Mouse (Mus musculus): ENCODE measurements around the gene Scn11a. TPM values are rescaled to one million over a fixed set of nuclear protein-coding genes. Genes with fewer than 3 reads are reported as not detected.
A peak's percentile ranks its signal among the peaks of the same experiment; 100 is the strongest.

The Scn11a gene
- polyA plus RNA-seq, 1 experiment = 0.03 TPM

- 89% methylated on average over 11 of the region's 11 CpGs for WGBS
- no peak for DNase-seq
- H3K36me3 ChIP-seq (ENCODE audit: control insufficient read depth, insufficient read depth, low read length) = no peaks in the 10 kb centered on the region
Observed at GRCm38 (mm10) chr9:119728412-119729097, 96.7 kb downstream of the Scn11a start.

GRCm38 (mm10) chr9:119726990-119727389 lies 98.3 kb downstream of the Scn11a start:
- no peaks in the 10 kb centered on the region for H3K36me3 ChIP-seq (ENCODE audit: control insufficient read depth, insufficient read depth, low read length)
- 89% methylated on average over 4 of the region's 4 CpGs for WGBS
- H3K27ac ChIP-seq (ENCODE audit: insufficient read depth, low read depth, low read length) = no peak overlapping the region
- no peaks in the 10 kb centered on the region for H3K4me1 ChIP-seq (ENCODE audit: control insufficient read depth, insufficient read depth, low read length)
- DNase-seq = no peak
- H3K27me3 ChIP-seq (replicated peaks; ENCODE audit: control insufficient read depth, insufficient read depth, low read length) = no peaks in the 10 kb centered on the region
- no peak overlapping the region for H3K4me3 ChIP-seq (ENCODE audit: insufficient read depth, low read depth, low read length)
- TF ChIP-seq CTCF (conservative IDR thresholded peaks at IDR 0.05; ENCODE audit: insufficient read depth, insufficient read length, low read depth, low read length) = no peak
- no peak for TF ChIP-seq POLR2A (IDR thresholded peaks at IDR 0.05; ENCODE audit: low read depth, low read length)

More at GRCm38 (mm10) chr9:119728412-119729097, 96.7 kb downstream of the Scn11a start:
- H3K4me3 ChIP-seq (ENCODE audit: insufficient read depth, low read depth, low read length) = no peak overlapping the region
- H3K27me3 ChIP-seq (replicated peaks; ENCODE audit: control insufficient read depth, insufficient read depth, low read length) = no peaks in the 10 kb centered on the region
- H3K27ac ChIP-seq (ENCODE audit: insufficient read depth, low read depth, low read length) = no peak overlapping the region
- TF ChIP-seq POLR2A (IDR thresholded peaks at IDR 0.05; ENCODE audit: low read depth, low read length) = no peak
- TF ChIP-seq CTCF (conservative IDR thresholded peaks at IDR 0.05; ENCODE audit: insufficient read depth, insufficient read length, low read depth, low read length) = no peak
- H3K4me1 ChIP-seq (ENCODE audit: control insufficient read depth, insufficient read depth, low read length) = no peaks in the 10 kb centered on the region

DNA sequence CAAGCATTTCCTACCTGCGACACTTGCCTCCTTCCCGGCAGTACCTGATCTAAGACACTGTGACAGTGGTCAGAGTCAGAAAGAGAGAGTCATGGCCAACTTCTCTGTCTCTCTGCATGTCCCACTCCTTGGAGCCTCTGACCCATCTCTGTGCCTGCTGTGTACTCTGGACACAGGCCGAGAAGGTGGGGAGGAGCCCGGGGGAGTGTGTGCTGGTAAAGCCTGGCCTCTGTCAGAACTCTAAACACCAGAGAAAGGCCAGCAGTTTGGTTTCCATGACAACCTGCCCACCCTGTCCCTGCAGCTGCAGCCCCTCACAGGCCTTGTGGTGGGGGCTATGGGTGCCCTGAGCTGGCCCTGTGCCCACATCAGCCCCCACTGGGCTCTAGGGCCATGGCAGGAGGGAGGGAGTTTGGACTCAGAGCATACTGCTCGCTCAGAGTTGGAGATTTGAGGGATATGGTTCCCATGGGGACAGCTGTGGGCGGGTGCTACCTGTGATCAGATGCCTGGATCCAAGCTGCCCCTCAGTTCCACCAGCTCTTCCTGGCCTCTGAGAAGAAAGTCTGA lies 99.9 kb downstream of the Scn11a start:
- Histone ChIP-seq H3K36me3 (ENCODE audit: control insufficient read depth, insufficient read depth, low read length) (no peaks in the 10 kb centered on the region), H3K27ac (ENCODE audit: insufficient read depth, low read depth, low read length) (no peak overlapping the region), H3K27me3 (replicated peaks; ENCODE audit: control insufficient read depth, insufficient read depth, low read length) (no peaks in the 10 kb centered on the region), H3K4me1 (ENCODE audit: control insufficient read depth, insufficient read depth, low read length) (no peaks in the 10 kb centered on the region), H3K4me3 (ENCODE audit: insufficient read depth, low read depth, low read length) (no peak overlapping the region)
- no peak for TF ChIP-seq POLR2A (IDR thresholded peaks at IDR 0.05; ENCODE audit: low read depth, low read length)
- no peak for TF ChIP-seq CTCF (conservative IDR thresholded peaks at IDR 0.05; ENCODE audit: insufficient read depth, insufficient read length, low read depth, low read length)
- no peak for DNase-seq
- 50% methylated on average over 6 of the region's 6 CpGs for WGBS

GRCm38 (mm10) chr9:119719222-119719621 lies 106.0 kb downstream of the Scn11a start, which contains the start of gene Scn10a:
Gene Scn10a (minus strand): TSS chr9:119719322.
- Histone ChIP-seq H3K4me1 (ENCODE audit: control insufficient read depth, insufficient read depth, low read length) (no peaks in the 10 kb centered on the region), H3K4me3 (ENCODE audit: insufficient read depth, low read depth, low read length) (no peak within 1 kb of the TSS), H3K27ac (ENCODE audit: insufficient read depth, low read depth, low read length) (no peak within 1 kb of the TSS), H3K27me3 (replicated peaks; ENCODE audit: control insufficient read depth, insufficient read depth, low read length) (no peaks in the 10 kb centered on the region), H3K36me3 (ENCODE audit: control insufficient read depth, insufficient read depth, low read length) (no peaks in the 10 kb centered on the region)
- TF ChIP-seq CTCF (conservative IDR thresholded peaks at IDR 0.05; ENCODE audit: insufficient read depth, insufficient read length, low read depth, low read length) (no peak), POLR2A (IDR thresholded peaks at IDR 0.05; ENCODE audit: low read depth, low read length) (no peak)
- DNase-seq = no peak
- WGBS = 76% methylated on average over 11 of the region's 11 CpGs

- Histone ChIP-seq H3K36me3 (ENCODE audit: control insufficient read depth, insufficient read depth, low read length) (no peaks in the 10 kb centered on the region), H3K4me3 (ENCODE audit: insufficient read depth, low read depth, low read length) (no peak overlapping the region), H3K27me3 (replicated peaks; ENCODE audit: control insufficient read depth, insufficient read depth, low read length) (no peaks in the 10 kb centered on the region), H3K27ac (ENCODE audit: insufficient read depth, low read depth, low read length) (no peak overlapping the region), H3K4me1 (ENCODE audit: control insufficient read depth, insufficient read depth, low read length) (no peaks in the 10 kb centered on the region)
- peak; percentile 38 for DNase-seq
- WGBS = 11% methylated on average over 6 of the region's 6 CpGs
- TF ChIP-seq POLR2A (IDR thresholded peaks at IDR 0.05; ENCODE audit: low read depth, low read length) = no peak
- TF ChIP-seq CTCF (conservative IDR thresholded peaks at IDR 0.05; ENCODE audit: insufficient read depth, insufficient read length, low read depth, low read length) = no peak
Observed at GRCm38 (mm10) chr9:119706700-119707099, 118.6 kb downstream of the Scn11a start.

Other genes starting within 250 kb of the Scn11a start
- gene Scn5a, start 246.4 kb downstream of the Scn11a start, polyA plus RNA-seq (2012; rRNA removed) = 0.72 and 1.0 TPM in 2 replicates
- gene Scn10a, start 106.1 kb downstream of the Scn11a start, polyA plus RNA-seq (2012; rRNA removed) = not detected in 2 replicates
- gene Wdr48, start 69.4 kb upstream of the Scn11a start, polyA plus RNA-seq (2012; rRNA removed) = 27.3 and 32.2 TPM in 2 replicates
- gene Gorasp1, start 112.1 kb upstream of the Scn11a start, polyA plus RNA-seq (2012; rRNA removed) = 17.8 and 20.7 TPM in 2 replicates
- gene Ttc21a, start 112.2 kb upstream of the Scn11a start, polyA plus RNA-seq (2012; rRNA removed) = 0.06 and 0.07 TPM in 2 replicates
- 14.8 and 24.2 TPM in 2 replicates for gene Csrnp1, start 159.2 kb upstream of the Scn11a start, polyA plus RNA-seq (2012; rRNA removed)
- gene Xirp1, start 198.1 kb upstream of the Scn11a start, polyA plus RNA-seq (2012; rRNA removed) = 0.18 and 0.94 TPM in 2 replicates
- gene Cx3cr1, start 244.4 kb upstream of the Scn11a start, polyA plus RNA-seq (2012; rRNA removed) = 5.5 and 6.1 TPM in 2 replicates